Mouse (Mus musculus) embryo, embryonic 9.5 days (tissue): ENCODE data around the gene Vmn2r72.

ENCODE experiments used
- DNase-seq: peaks from one replicate; pipeline ENCODE4 v3.0.0-alpha.2; 2017; ENCODE audit errors: extremely low spot score

Vmn2r72 gene

DNA sequence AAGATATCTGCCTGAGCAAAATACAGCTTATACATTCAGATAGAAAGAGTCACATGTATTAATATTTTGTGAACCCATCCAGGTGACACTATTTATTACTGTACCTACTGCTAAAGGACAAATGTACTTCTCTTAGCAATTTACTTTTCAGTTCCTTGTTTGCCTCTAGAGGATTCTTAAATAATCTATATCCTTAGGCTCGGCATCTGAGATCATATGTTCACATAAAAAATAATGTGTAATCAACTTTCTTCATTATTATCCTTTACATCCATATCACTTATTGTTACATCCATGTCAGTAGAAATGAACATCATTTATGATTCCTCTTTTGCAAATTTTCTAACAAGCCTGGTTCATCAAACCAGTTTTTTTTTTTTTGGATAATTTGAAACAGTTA lies at the start of gene Vmn2r72:
Vmn2r72 (minus strand) TSS at position 101 of the 400 bp plus-strand sequence.
- no peak for DNase-seq
